Mouse (Mus musculus) heart, embryonic 15.5 days (tissue): ENCODE measurements around the gene Ahcyl1. TPM values are rescaled to one million over a fixed set of nuclear protein-coding genes. Genes with fewer than 3 reads are reported as not detected.

Source experiments
- ATAC-seq: fragments of 200-750 bp; cut with Nextera tagmentation; replicated peaks from 2 replicates; pipeline ENCODE4 v1.8.0; 2017; ENCODE audit warnings: low read depth, moderate TSS enrichment; ENCODE audit not compliant: insufficient number of reproducible peaks, insufficient read depth, low FRiP score
- H3K27ac ChIP-seq: fragments of 300-500 bp; sonication (generic); 2 replicates; pipeline ENCODE4 v1.5.1; 2015; ENCODE audit warnings: mild to moderate bottlenecking, inconsistent platforms
- H3K27me3 ChIP-seq: fragments of 300-500 bp; sonication (generic); 2 replicates; pipeline ENCODE4 v1.6.1; 2015; ENCODE audit warnings: inconsistent platforms
- H3K36me3 ChIP-seq: fragments of 300-500 bp; sonication (generic); 2 replicates; pipeline ENCODE4 v1.6.1; 2015; ENCODE audit warnings: mild to moderate bottlenecking, inconsistent platforms
- H3K4me1 ChIP-seq: fragments of 300-500 bp; sonication (generic); replicated peaks from 2 replicates; pipeline ENCODE4 v1.6.1; 2015; ENCODE audit warnings: inconsistent platforms
- H3K4me2 ChIP-seq: fragments of 300-500 bp; sonication (generic); 2 replicates; pipeline ENCODE4 v1.6.1; 2015; ENCODE audit warnings: inconsistent platforms, mild to moderate bottlenecking, moderate library complexity
- H3K4me3 ChIP-seq: fragments of 300-500 bp; sonication (generic); 2 replicates; pipeline ENCODE4 v1.5.1; 2015; ENCODE audit warnings: mild to moderate bottlenecking, inconsistent platforms
- H3K9ac ChIP-seq: fragments of 300-500 bp; sonication (generic); 2 replicates; pipeline ENCODE4 v1.6.1; 2015; ENCODE audit warnings: mild to moderate bottlenecking, inconsistent platforms
- H3K9me3 ChIP-seq: fragments of 300-500 bp; sonication (generic); replicated peaks from 2 replicates; pipeline ENCODE4 v1.6.1; 2016; ENCODE audit warnings: inconsistent platforms
- WGBS: fragments of 180-500 bp; shearing (Covaris S2); methylation state at CpG from one replicate; pipeline ENCODE4 v1.1.7; 2015; ENCODE audit warnings: mixed read lengths; 5-methylcytosine and 5-hydroxymethylcytosine counted together
- polyA plus RNA-seq: library from polyadenylated mRNA; unstranded; fragments of >200 nt; fragmentation: Nextera tagmentation; extraction: Ambion mirVana; gene quantifications from 2 replicates; pipeline ENCODE4 v1.2.1, GENCODE M21; 2015

Gene Ahcyl1
- polyA plus RNA-seq, 1 experiment from 2014 or later = 47.3 TPM

- Histone ChIP-seq H3K27me3 (no peaks in the 10 kb centered on the region), H3K36me3 (peaks cover 54% of the 10 kb centered on the region), H3K27ac (no peak overlapping the region), H3K4me3 (no peak overlapping the region), H3K4me1 (peaks cover 17% of the 10 kb centered on the region), H3K9me3 (no peaks in the 10 kb centered on the region), H3K9ac (no peak overlapping the region), H3K4me2 (no peak overlapping the region)
- 90% methylated on average over 7 of the region's 7 CpGs for WGBS
- no peak for ATAC-seq
Observed at GRCm38 (mm10) chr3:107627641-107628040, 68.7 kb downstream of the Ahcyl1 start.

- H3K36me3 ChIP-seq = peaks cover 60% of the 10 kb centered on the region
- WGBS = 94% methylated on average over 8 of the region's 8 CpGs
- no peaks in the 10 kb centered on the region for H3K27me3 ChIP-seq
Observed at GRCm38 (mm10) chr3:107626751-107627150, 69.6 kb downstream of the Ahcyl1 start.

GRCm38 (mm10) chr3:107625536-107625935 is 70.8 kb downstream of the Ahcyl1 start:
- no peaks in the 10 kb centered on the region for H3K9me3 ChIP-seq
- H3K4me1 ChIP-seq = peaks cover 11% of the 10 kb centered on the region
- ATAC-seq = no peak
- H3K4me3 ChIP-seq = no peak overlapping the region
- WGBS = 88% methylated on average over 8 of the region's 8 CpGs
- H3K27ac ChIP-seq = no peak overlapping the region
- H3K4me2 ChIP-seq = no peak overlapping the region
- H3K27me3 ChIP-seq = no peaks in the 10 kb centered on the region
- H3K9ac ChIP-seq = no peak overlapping the region
- H3K36me3 ChIP-seq = peaks cover 72% of the 10 kb centered on the region

More at GRCm38 (mm10) chr3:107626751-107627150, 69.6 kb downstream of the Ahcyl1 start:
- Histone ChIP-seq H3K9me3 (no peaks in the 10 kb centered on the region), H3K4me1 (peaks cover 14% of the 10 kb centered on the region), H3K27ac (no peak overlapping the region), H3K9ac (no peak overlapping the region), H3K4me2 (no peak overlapping the region), H3K4me3 (no peak overlapping the region)
- no peak for ATAC-seq

- ATAC-seq = no peak
- H3K4me2 ChIP-seq = no peak overlapping the region
- H3K4me3 ChIP-seq = no peak overlapping the region
- H3K36me3 ChIP-seq = peaks cover 81% of the 10 kb centered on the region
- 98% methylated on average over 8 of the region's 8 CpGs for WGBS
- H3K9me3 ChIP-seq = no peaks in the 10 kb centered on the region
- no peak overlapping the region for H3K27ac ChIP-seq
- H3K9ac ChIP-seq = no peak overlapping the region
- H3K4me1 ChIP-seq = 0 out of 2 replicates have a peak, but pooled peaks cover 1% of the 10 kb centered on the region
- no peaks in the 10 kb centered on the region for H3K27me3 ChIP-seq
Observed at GRCm38 (mm10) chr3:107624424-107624823, 71.9 kb downstream of the Ahcyl1 start.

- ATAC-seq = no peak
- 93% methylated on average over 7 of the region's 7 CpGs for WGBS
- peaks cover 93% of the 10 kb centered on the region for H3K36me3 ChIP-seq
- H3K4me3 ChIP-seq = no peak overlapping the region
- H3K9me3 ChIP-seq = no peaks in the 10 kb centered on the region
- no peak overlapping the region for H3K9ac ChIP-seq
- H3K27me3 ChIP-seq = no peaks in the 10 kb centered on the region
- H3K27ac ChIP-seq = no peak overlapping the region
- no peak overlapping the region for H3K4me2 ChIP-seq
- H3K4me1 ChIP-seq = no peaks in the 10 kb centered on the region
Observed at GRCm38 (mm10) chr3:107622537-107622936, 73.8 kb downstream of the Ahcyl1 start.

- Histone ChIP-seq H3K4me1 (peaks cover 4% of the 10 kb centered on the region; the same call in 1 of the 2 replicates), H3K9ac (no peak overlapping the region), H3K4me3 (no peak overlapping the region), H3K4me2 (no peak overlapping the region), H3K27me3 (no peaks in the 10 kb centered on the region), H3K27ac (no peak overlapping the region), H3K9me3 (no peaks in the 10 kb centered on the region), H3K36me3 (peaks cover 94% of the 10 kb centered on the region)
- 83% methylated on average over 21 of the region's 21 CpGs for WGBS
- ATAC-seq = no peak
Observed at GRCm38 (mm10) chr3:107621286-107622075, 74.9 kb downstream of the Ahcyl1 start.

GRCm38 (mm10) chr3:107619911-107620310 is 76.4 kb downstream of the Ahcyl1 start:
- WGBS = 86% methylated on average over 6 of the region's 6 CpGs
- no peak for ATAC-seq
- Histone ChIP-seq H3K9ac (no peak overlapping the region), H3K4me2 (no peak overlapping the region), H3K36me3 (peaks cover 94% of the 10 kb centered on the region), H3K4me3 (no peak overlapping the region), H3K9me3 (no peaks in the 10 kb centered on the region), H3K27ac (no peak overlapping the region), H3K4me1 (peaks cover 5% of the 10 kb centered on the region; the same call in 1 of the 2 replicates), H3K27me3 (no peaks in the 10 kb centered on the region)

- H3K27ac ChIP-seq = no peak overlapping the region
- ATAC-seq = no peak
- 95% methylated on average over 3 of the region's 3 CpGs for WGBS
Observed at GRCm38 (mm10) chr3:107617800-107618199, 78.6 kb downstream of the Ahcyl1 start.

More at GRCm38 (mm10) chr3:107617800-107618199, 78.6 kb downstream of the Ahcyl1 start:
- H3K4me2 ChIP-seq = no peak overlapping the region
- H3K9me3 ChIP-seq = no peaks in the 10 kb centered on the region
- H3K9ac ChIP-seq = no peak overlapping the region
- H3K4me1 ChIP-seq = peaks cover 5% of the 10 kb centered on the region; the same call in 1 of the 2 replicates
- H3K36me3 ChIP-seq = peaks cover 93% of the 10 kb centered on the region
- no peak overlapping the region for H3K4me3 ChIP-seq
- H3K27me3 ChIP-seq = no peaks in the 10 kb centered on the region

Other genes starting within 250 kb of the Ahcyl1 start
- 0.08 and 0.14 TPM in 2 replicates for gene Kcnc4, start 237.0 kb downstream of the Ahcyl1 start, polyA plus RNA-seq
- 4.7 TPM in 2 replicates for gene Slc6a17, start 178.5 kb downstream of the Ahcyl1 start, polyA plus RNA-seq
- gene Ubl4b, start 141.5 kb downstream of the Ahcyl1 start, polyA plus RNA-seq = not detected in 2 replicates
- 0.29 and 0.33 TPM in 2 replicates for gene Alx3, start 101.5 kb downstream of the Ahcyl1 start, polyA plus RNA-seq
- gene Gm10961, start 65.2 kb downstream of the Ahcyl1 start, polyA plus RNA-seq = not detected in 2 replicates
- 30.9 and 35.3 TPM in 2 replicates for gene Strip1, start 64.9 kb downstream of the Ahcyl1 start, polyA plus RNA-seq
- gene Csf1, start 63.9 kb upstream of the Ahcyl1 start, polyA plus RNA-seq = 8.0 and 11.2 TPM in 2 replicates
- gene Eps8l3, start 180.7 kb upstream of the Ahcyl1 start, polyA plus RNA-seq = not detected in 2 replicates
- 111 and 122 TPM in 2 replicates for gene Gstm5, start 199.3 kb upstream of the Ahcyl1 start, polyA plus RNA-seq
- 22.1 and 23.1 TPM in 2 replicates for gene Gstm7, start 235.3 kb upstream of the Ahcyl1 start, polyA plus RNA-seq
- gene Gstm6, start 247.2 kb upstream of the Ahcyl1 start, polyA plus RNA-seq = 10.4 TPM in 2 replicates